Mouse (Mus musculus) hindbrain, embryonic 11.5 days (tissue): ENCODE measurements around the gene Rasa3. TPM values are rescaled to one million over a fixed set of nuclear protein-coding genes. Genes with fewer than 3 reads are reported as not detected.

Source experiments
- ATAC-seq: fragments of 200-750 bp; cut with Nextera tagmentation; 2 replicates; pipeline ENCODE4 v1.8.0; 2017; ENCODE audit warnings: mild to moderate bottlenecking, moderate TSS enrichment, moderate library complexity; ENCODE audit not compliant: low FRiP score
- DNase-seq: peaks from one replicate; pipeline ENCODE4 v3.0.0-alpha.2; 2015; ENCODE audit warnings: low spot score
- H3K27ac ChIP-seq: fragments of 300-500 bp; sonication (generic); 2 replicates; pipeline ENCODE4 v1.5.1; 2014; ENCODE audit warnings: mild to moderate bottlenecking, low read depth, low read length
- H3K27me3 ChIP-seq: fragments of 300-500 bp; sonication (generic); 2 replicates; pipeline ENCODE4 v1.6.1; 2014; ENCODE audit warnings: mild to moderate bottlenecking, low read length, moderate library complexity, mixed read lengths; ENCODE audit not compliant: control insufficient read depth, insufficient read depth
- H3K36me3 ChIP-seq: fragments of 300-500 bp; sonication (generic); 2 replicates; pipeline ENCODE4 v1.6.1; 2014; ENCODE audit warnings: mild to moderate bottlenecking, low read length, moderate library complexity, mixed read lengths; ENCODE audit not compliant: control insufficient read depth, insufficient read depth
- H3K4me1 ChIP-seq: fragments of 300-500 bp; sonication (generic); replicated peaks from 2 replicates; pipeline ENCODE4 v1.6.1; 2014; ENCODE audit warnings: low read length, mixed read lengths; ENCODE audit not compliant: control insufficient read depth, insufficient read depth
- H3K4me2 ChIP-seq: fragments of 300-500 bp; sonication (generic); replicated peaks from 2 replicates; pipeline ENCODE4 v1.6.1; 2014; ENCODE audit warnings: mild to moderate bottlenecking, low read depth, low read length
- H3K4me3 ChIP-seq: fragments of 300-500 bp; sonication (generic); 2 replicates; pipeline ENCODE4 v1.5.1; 2014; ENCODE audit warnings: low read depth, low read length
- H3K9ac ChIP-seq: fragments of 300-500 bp; sonication (generic); 2 replicates; pipeline ENCODE4 v1.6.1; 2014; ENCODE audit warnings: low read depth, low read length
- H3K9me3 ChIP-seq: fragments of 300-500 bp; sonication (generic); 2 replicates; pipeline ENCODE4 v1.6.1; 2016; ENCODE audit warnings: low read length; ENCODE audit not compliant: control insufficient read depth
- WGBS: fragments of 180-500 bp; shearing (Covaris S2); extraction: QIAGEN DNeasy Blood & Tissue Kit; methylation state at CpG from one replicate; pipeline ENCODE4 v1.1.7; 2014; 5-methylcytosine and 5-hydroxymethylcytosine counted together
- polyA plus RNA-seq: library from polyadenylated mRNA; unstranded; fragments of >200 nt; fragmentation: Nextera tagmentation; extraction: Ambion mirVana; gene quantifications from 2 replicates; pipeline ENCODE4 v1.2.1, GENCODE M21; 2014

Rasa3 gene
- polyA plus RNA-seq, 1 experiment from 2014 or later: 19.4 TPM

DNA sequence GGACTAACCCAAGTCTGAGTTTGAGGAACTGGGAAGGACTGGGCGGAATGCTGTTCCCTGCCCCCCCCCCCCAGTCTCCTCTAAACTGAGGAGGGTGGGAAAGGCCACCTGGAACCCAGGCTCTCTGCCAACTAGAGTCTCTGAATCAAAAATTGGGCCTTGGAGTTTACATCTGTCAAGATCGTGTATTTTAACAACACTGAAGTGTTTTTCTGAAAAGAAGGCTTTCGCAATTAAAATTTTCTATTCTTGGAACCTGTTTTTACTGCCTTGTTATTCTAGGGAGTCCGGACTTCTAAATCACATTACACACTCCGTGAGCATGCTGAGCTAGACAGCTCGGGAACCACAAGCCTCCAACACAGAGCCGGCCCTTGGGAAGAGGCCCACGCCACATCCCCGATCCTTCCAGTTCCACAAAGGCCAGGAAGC lies 36.9 kb downstream of the Rasa3 start:
- Histone ChIP-seq H3K4me3 (no peak overlapping the region), H3K4me1 (no peaks in the 10 kb centered on the region; the same call in 1 of the 2 replicates), H3K27ac (no peak overlapping the region), H3K9me3 (no peaks in the 10 kb centered on the region), H3K9ac (no peak overlapping the region), H3K4me2 (no peak overlapping the region), H3K36me3 (no peaks in the 10 kb centered on the region), H3K27me3 (no peaks in the 10 kb centered on the region)
- WGBS: 86% methylated on average over 9 of the region's 9 CpGs
- ATAC-seq (no peak), DNase-seq (no peak)

DNA sequence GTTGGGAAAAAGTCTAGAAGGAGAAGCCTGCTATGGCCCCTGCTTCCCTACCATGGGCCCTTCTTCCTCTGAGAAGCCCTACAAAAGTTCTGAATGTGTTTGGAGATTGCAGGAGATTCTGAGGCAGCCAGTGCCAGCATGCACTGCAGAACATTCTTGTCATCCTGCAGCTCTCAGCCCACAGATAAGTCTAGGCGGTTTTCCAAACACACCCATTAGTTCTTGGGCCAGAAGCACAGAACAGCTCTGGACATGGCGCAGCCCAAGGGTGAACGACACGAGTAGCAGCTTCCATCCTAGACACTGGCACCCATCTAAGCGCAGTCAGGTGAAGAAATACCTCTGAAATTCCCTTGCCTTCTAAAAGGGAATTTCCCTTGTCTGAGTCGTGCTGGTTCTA lies 44.3 kb downstream of the Rasa3 start:
- Histone ChIP-seq H3K9ac (no peak overlapping the region), H3K4me1 (no peaks in the 10 kb centered on the region), H3K36me3 (no peaks in the 10 kb centered on the region; the same call in 1 of the 2 replicates), H3K4me3 (no peak overlapping the region), H3K9me3 (no peaks in the 10 kb centered on the region), H3K27ac (no peak overlapping the region), H3K27me3 (no peaks in the 10 kb centered on the region), H3K4me2 (no peak overlapping the region)
- 95% methylated on average over 6 of the region's 6 CpGs for WGBS
- DNase-seq (no peak), ATAC-seq (no peak)

DNA sequence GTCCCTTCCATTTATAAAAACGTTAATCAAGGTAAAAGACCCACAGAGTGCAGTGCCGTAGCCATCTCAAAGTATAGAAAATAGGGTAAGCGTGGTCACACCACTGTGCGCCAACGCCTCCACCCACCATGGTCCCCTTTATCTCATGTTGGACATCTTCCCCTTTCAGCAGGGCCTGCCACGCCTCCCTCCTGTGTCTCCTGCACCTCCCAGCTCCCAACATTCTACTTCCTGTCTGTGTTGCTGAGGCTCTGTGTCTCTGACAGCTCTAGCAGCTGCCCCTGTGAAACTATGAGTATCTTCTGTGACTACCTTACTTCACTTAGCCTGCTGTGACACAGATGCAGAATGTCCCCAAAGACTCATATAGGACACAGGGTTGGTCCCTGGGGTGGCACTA lies 45.1 kb downstream of the Rasa3 start:
- Histone ChIP-seq H3K4me3 (no peak overlapping the region), H3K9ac (no peak overlapping the region), H3K36me3 (no peaks in the 10 kb centered on the region; the same call in 1 of the 2 replicates), H3K9me3 (no peaks in the 10 kb centered on the region), H3K4me1 (no peaks in the 10 kb centered on the region), H3K27me3 (no peaks in the 10 kb centered on the region), H3K27ac (no peak overlapping the region), H3K4me2 (no peak overlapping the region)
- ATAC-seq (no peak), DNase-seq (no peak)
- WGBS: 85% methylated on average over 6 of the region's 6 CpGs

DNA sequence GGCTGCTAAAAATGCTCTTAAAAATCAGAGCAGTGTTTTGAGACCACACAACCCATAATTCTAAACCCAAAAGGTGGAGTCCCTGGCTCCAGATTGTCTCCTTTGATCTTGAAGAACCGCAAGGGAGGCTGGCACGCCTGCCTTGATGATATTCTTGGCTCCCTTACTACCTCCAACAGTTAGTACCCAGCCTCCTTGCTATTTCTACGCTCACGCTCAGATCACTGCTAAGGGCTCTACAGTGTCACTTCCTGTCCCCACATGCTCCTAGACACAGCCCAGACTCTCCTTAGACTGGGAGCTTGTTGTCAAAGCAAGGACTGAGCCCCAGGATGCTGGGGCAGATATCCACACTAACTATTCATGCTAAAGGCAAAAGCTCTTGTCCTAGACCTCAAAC lies 46.6 kb downstream of the Rasa3 start:
- Histone ChIP-seq H3K36me3 (no peaks in the 10 kb centered on the region; the same call in 1 of the 2 replicates), H3K27me3 (no peaks in the 10 kb centered on the region), H3K9me3 (no peaks in the 10 kb centered on the region), H3K4me2 (no peak overlapping the region), H3K9ac (no peak overlapping the region), H3K4me1 (no peaks in the 10 kb centered on the region), H3K4me3 (no peak overlapping the region), H3K27ac (no peak overlapping the region)
- ATAC-seq (no peak), DNase-seq (no peak)
- 90% methylated on average over 4 of the region's 4 CpGs for WGBS

DNA sequence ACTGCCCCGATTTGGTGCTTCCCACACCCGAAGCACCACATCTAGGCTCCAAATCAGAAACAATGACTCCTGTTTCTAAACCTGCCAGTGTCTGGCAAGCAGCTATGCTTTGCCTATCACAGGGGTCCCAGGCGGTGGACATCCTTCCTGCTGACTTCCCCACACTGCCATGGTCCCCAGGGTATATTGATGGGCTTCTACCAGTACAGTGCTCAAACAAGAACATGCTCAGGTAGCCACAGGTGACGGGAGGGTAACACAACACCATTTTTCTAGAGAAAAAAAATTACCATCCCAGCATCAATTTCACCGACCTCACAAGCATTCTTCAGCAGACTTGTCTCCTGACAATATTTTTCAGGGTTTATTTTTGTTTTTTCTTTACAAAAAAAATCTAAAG lies 47.2 kb downstream of the Rasa3 start:
- H3K9ac ChIP-seq: no peak overlapping the region
- ATAC-seq (no peak), DNase-seq (no peak)
- no peak overlapping the region for H3K4me3 ChIP-seq
- no peaks in the 10 kb centered on the region for H3K4me1 ChIP-seq
- H3K27ac ChIP-seq: no peak overlapping the region
- no peaks in the 10 kb centered on the region for H3K9me3 ChIP-seq
- no peak overlapping the region for H3K4me2 ChIP-seq
- H3K27me3 ChIP-seq: no peaks in the 10 kb centered on the region
- no peaks in the 10 kb centered on the region; the same call in 1 of the 2 replicates for H3K36me3 ChIP-seq
- 81% methylated on average over 5 of the region's 5 CpGs for WGBS

DNA sequence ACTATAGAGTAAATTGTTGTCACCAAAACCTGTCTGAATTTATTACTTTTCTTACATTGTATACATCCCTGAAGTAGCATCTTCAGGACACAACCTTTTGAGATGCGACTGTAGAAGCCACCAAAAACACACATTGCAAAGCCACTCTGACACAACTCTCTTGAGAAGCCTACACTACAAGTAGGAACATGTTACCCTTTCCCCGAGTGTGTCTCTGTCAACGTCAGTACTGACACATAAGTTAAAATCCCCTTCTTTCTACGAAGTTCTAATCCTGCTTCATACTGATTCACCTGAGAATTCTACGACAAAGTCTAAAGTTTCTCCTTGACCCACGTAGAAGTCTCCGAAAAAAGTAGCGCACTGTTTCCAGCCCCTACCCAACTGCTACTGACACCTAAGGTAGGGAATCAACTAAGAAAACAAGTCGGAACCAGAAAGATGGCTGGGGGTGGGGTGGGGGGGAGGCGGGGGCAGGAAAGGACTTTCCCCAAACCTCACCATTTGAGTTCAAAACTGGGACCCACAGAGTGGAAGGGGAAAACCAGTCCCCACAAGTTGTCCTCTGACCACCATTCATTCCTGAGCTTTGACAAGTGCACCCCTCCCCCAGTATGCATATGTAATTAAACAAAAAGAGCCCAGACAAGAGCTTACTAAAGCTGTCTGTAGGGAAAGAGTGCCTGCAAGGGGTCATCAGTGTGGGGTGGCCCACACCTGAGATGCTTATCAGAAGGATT lies 47.9 kb downstream of the Rasa3 start:
- ATAC-seq (no peak), DNase-seq (no peak)
- Histone ChIP-seq H3K9me3 (no peaks in the 10 kb centered on the region), H3K36me3 (no peaks in the 10 kb centered on the region; the same call in 1 of the 2 replicates), H3K27me3 (no peaks in the 10 kb centered on the region), H3K9ac (no peak overlapping the region), H3K4me3 (no peak overlapping the region), H3K4me2 (no peak overlapping the region), H3K27ac (no peak overlapping the region), H3K4me1 (0 out of 2 replicates have a peak, but pooled peaks cover 2% of the 10 kb centered on the region)
- 82% methylated on average over 10 of the region's 10 CpGs for WGBS

DNA sequence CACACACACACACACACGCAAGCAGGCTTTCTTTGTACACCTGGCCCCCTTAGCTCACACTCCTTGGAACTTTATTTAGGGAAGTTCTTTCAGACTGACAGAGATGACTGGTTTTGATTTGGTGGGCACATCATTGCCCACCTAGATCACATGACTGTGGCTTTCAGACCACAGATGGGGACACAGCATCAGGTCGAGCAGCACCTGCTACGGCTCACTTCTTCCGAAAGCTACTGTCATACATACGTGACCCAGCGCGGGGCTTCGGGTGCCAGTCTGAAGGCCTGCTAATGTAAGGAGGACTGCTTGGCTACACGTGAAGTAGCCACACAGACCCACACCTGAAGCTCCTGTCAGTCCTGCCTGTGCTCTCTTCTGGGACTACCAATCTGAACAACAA lies 49.3 kb downstream of the Rasa3 start:
- H3K4me1 ChIP-seq: peaks cover 11% of the 10 kb centered on the region
- H3K9me3 ChIP-seq: no peaks in the 10 kb centered on the region
- no peaks in the 10 kb centered on the region for H3K27me3 ChIP-seq
- H3K27ac ChIP-seq: no peak overlapping the region
- DNase-seq (no peak), ATAC-seq (no peak)
- no peak overlapping the region for H3K4me3 ChIP-seq
- no peak overlapping the region for H3K4me2 ChIP-seq
- no peaks in the 10 kb centered on the region; the same call in 1 of the 2 replicates for H3K36me3 ChIP-seq
- H3K9ac ChIP-seq: no peak overlapping the region
- WGBS: 93% methylated on average over 9 of the region's 9 CpGs

DNA sequence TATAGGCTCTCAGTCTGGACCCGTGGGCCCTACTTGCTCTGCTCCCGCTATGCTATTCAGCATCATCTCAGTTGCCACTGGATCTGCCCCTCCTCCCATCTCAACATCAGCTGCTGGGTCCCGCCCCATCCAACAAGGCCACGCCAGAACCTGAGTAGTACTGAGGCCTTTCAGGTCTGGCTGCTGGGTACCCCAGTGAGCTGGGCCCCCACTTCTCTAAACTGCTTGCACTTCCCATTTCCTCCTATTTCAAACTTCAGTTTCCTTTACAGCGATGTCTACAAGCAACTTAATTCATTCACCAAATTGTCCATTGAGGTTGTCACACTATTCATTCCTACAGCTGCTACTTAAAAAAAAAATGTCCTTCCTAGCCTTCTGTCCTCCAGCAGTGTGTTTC lies 49.8 kb downstream of the Rasa3 start:
- no peak overlapping the region for H3K4me2 ChIP-seq

DNA sequence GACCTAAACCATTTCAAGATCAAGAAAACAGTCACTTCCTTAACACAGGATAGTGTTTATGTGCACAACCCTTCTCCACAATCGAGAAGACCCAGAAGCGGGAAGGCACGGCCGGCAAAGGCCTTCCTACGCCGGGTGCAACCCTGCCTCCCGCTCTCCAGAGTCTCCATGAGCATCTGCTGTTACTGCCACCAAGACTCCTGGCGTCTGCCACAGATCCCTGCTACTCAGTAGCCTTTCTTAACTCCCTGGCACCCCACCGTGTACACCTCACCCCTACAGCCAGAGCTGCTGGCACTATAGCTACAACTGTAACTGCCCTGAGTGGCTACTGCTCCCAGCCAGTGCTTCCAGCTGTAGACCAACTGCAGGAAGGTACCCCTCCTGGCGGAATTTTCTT lies 51.3 kb downstream of the Rasa3 start:
- no peak overlapping the region for H3K9ac ChIP-seq
- peaks cover 14% of the 10 kb centered on the region for H3K4me1 ChIP-seq
- no peaks in the 10 kb centered on the region for H3K9me3 ChIP-seq
- DNase-seq (no peak), ATAC-seq (no peak)
- no peaks in the 10 kb centered on the region; the same call in 1 of the 2 replicates for H3K36me3 ChIP-seq
- H3K27ac ChIP-seq: no peak overlapping the region
- H3K4me3 ChIP-seq: no peak overlapping the region
- H3K27me3 ChIP-seq: no peaks in the 10 kb centered on the region
- no peak overlapping the region for H3K4me2 ChIP-seq
- 87% methylated on average over 10 of the region's 10 CpGs for WGBS

More for the DNA sequence above, 49.8 kb downstream of the Rasa3 start:
- Histone ChIP-seq H3K27ac (no peak overlapping the region), H3K9me3 (no peaks in the 10 kb centered on the region), H3K9ac (no peak overlapping the region), H3K4me3 (no peak overlapping the region), H3K27me3 (no peaks in the 10 kb centered on the region), H3K36me3 (no peaks in the 10 kb centered on the region; the same call in 1 of the 2 replicates), H3K4me1 (peaks cover 14% of the 10 kb centered on the region)
- ATAC-seq: no peak
- WGBS: 85% methylated on average over 5 of the region's 5 CpGs
- DNase-seq: no peak
